Mouse (Mus musculus) adrenal gland, postnatal 10 days (tissue): ENCODE measurements around the gene Zhx3. TPM values are rescaled to one million over a fixed set of nuclear protein-coding genes. Genes with fewer than 3 reads are reported as not detected.

ENCODE experiments used
- DNase-seq: peaks from one replicate; pipeline ENCODE4 v3.0.0; 2021; ENCODE audit warnings: mixed read lengths
- total RNA-seq, 2 experiments: library from RNA; stranded (reverse); gene quantifications; 2 replicates each; pipeline ENCODE4 v1.2.3; 2021

Gene Zhx3
- total RNA-seq, 2 experiments from 2014 or later = 62.9 to 85.1 TPM

DNA sequence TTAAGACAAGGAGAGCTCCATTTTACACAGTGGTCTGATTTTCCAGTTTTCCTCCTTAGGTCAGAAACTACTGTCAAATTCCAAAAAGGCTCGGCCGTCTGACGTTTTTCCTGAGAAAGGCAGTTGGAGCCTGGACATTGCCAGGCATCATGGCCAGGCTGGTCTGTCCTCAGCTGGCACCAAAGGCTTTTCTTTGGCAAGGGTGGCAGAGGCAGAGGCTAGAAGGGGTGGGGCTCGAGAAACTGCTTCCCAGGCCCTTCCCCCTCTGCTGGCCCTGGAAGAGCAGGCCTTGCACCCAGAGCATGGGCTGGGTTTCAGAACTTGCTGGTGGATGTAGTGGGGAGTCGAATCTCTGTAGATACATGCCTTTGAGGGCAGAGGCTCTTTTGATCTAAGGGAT is 9.6 kb upstream of the Zhx3 start:
- peak; percentile 66 for DNase-seq

DNA sequence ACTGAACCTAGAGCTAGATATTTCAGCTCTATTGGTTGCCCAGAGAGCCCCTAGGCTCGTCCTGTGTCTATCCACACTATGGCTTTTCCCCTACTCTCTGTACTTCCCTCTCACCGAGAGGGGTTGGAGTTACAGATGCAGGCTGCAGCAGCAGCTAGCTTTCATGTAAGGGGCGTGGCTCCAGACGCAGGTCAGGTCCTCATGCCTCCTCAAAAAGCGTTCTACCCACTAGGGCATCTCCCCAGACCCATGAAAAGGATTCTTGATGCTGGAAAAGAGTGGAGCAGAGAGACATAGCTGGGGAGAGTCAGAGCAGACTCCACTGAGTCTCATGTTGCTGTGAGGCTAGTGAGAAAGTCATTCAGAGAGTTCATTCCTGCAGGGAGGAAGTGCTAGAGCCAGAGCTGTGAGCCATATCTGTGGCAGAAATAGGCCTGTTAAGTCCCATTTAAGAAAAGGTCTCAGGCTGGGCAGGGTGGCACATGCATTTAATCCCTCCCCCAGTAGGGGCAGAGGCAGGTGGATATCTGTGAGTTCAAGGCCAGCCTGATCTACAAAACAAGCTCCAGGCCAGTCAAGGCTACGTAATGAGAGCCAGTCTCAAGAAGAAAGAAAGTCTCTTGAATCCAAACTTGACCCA is 8.8 kb upstream of the Zhx3 start:
- DNase-seq = peak; percentile 38

DNA sequence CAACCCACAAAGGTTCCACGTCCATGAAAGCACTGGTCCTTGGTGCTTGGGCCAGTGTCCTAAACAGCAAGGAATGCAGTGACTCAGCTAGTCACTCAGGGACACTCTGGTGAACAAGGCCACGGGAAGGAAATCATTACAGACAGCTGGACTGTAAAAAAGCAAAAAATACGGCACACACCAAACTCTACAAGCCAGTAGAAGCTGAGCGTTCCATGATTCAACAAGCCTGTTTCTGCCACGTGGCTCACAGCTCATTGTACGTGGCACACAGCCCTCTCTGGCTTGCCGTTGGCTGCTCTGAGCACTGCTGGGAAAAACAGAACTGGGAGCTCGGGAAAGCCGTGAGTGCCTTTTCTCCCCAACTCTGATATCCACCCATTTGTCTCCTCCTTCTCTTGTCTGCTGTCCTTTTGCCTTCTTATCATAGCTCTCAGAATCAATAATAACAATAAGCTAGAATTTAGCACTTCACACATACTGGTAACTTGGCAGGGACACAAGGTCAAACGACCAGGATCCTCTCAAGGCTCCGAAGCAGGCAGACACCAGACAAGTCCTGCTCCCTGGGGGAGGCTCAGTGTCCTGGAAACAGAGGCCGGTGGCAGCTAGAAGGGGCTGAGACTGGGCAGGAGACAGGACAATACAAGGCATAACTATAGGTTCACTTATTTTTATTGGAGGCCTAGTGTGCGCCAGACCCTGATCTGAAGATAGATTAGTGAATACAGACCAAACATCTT is 7.8 kb upstream of the Zhx3 start, which contains the start of gene Lpin3:
Lpin3 (plus strand) TSS at position 218 of the 743 bp plus-strand sequence.
- DNase-seq = peak; percentile 76

DNA sequence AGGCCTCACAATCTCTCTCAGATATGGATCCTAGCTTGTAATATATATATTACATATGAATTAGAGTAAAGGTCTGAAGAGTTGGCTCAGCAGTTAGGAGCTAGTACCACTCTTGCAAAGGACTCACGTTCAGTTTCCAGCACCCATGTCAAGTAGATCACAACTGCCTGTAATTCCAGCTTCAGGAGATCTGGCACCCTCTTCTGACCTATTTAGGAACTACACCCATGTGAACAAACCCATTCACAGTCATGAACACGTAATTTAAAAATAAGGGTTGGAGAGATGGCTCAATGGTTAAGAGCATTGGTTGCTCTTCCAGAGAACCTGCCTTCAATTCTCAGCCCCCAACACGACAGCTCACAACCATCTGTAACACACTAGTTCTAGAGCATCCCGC is 3.3 kb upstream of the Zhx3 start:
- no peak for DNase-seq

DNA sequence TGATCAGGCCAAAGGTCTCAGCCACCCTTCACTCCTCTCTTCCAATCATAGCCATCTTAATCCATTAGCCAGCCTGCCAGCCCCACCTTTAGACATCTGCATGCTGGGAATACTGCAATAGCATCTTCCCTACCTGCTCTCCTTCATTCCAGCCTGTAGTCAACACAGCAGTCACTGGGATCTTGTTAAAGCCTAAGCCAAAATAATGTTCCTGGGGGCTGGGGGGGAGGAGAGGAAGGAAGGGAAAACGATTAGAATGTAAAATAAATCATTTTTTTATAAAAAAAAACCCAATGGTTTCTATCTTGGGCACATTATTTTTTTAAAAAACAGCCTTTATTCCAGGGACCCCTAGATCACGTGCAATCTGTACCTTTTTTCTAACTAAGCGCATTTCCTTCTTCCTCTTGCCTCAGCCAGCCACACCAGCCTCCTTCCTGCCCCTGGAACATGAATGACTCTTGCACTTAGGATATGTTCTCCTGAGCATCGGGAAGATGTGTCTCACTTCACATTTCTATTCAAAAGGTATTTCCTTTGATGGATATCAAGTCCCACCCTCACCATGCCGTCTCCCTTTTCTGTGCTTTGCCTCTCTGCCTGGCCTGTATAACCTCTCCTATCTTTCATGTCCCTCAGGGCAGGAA is 1.6 kb upstream of the Zhx3 start:
- no peak for DNase-seq

DNA sequence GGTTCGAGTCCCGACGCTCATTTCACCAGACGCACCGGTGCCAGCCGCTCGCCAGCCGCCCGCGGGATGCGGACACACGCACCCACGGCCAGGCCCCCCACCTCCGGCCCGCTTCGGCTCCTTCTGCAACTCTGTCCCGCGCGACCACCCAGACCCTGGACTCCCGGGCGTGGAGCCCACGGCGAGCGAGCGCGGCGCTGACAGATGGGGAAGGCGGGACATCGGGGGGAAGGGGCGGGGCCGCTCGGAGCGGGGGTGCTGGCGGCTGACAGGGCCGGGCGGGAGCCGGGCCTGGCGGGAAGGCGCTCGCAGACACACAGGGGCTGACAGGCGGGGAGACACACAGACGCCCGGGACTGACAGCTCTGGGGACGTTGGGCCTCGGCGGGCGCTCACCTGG is 403 bp downstream of the Zhx3 start:
- peak; percentile 90 for DNase-seq

DNA sequence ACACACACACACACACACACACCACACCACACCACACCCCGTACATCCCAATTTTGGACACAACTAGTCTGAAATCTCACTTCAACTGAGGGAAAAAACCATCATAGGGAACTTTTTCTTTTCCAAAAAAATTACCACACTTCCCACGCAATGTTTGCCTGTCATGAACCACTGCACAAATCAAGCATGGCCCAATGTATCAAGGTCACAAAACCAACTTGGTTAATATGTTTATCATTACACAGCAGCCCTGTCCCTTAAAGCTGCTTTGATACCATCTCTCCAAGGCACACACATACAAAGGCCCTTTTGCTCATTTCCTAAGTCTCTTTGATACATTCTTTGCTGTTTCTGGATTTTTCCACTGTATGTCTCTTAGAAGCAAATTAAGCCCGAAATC is 1.5 kb downstream of the Zhx3 start:
- DNase-seq = no peak

DNA sequence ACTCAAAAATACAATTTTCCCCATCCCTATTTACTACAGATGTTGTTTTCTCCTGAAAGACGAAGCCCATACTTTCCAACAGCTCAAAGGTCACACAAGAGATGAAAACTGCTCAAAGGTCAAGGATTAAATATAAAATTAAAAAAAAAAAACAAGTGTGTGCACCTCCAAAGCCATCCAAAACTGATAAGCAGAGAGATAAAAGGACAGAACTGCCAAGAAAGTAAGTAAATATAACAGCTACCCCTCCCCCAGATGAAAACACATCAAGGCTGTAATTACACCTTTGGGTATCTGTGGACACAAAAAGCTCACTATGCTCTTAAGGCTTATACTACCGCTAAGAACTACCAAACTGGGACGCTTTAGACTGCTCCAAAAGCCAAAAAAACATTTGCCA is 3.4 kb downstream of the Zhx3 start:
- no peak for DNase-seq

DNA sequence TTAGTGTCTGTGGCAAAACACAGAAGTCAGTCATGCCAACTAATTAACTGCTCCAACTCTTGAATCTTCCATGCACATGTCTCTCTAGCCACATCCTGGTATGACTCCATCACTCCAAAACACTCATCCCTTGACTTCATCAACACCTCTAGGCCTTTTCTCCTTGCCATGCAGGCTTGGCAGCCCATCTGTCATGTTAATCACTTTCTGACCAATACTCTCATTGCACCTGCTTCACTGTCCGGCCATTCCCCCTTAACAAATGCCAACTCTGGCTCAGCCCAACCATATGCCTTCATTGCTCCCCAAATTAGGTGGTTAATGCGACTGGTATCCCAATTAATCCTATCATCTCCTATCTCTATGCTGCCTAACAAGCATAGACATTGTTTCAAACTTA is 7.5 kb downstream of the Zhx3 start:
- no peak for DNase-seq

DNA sequence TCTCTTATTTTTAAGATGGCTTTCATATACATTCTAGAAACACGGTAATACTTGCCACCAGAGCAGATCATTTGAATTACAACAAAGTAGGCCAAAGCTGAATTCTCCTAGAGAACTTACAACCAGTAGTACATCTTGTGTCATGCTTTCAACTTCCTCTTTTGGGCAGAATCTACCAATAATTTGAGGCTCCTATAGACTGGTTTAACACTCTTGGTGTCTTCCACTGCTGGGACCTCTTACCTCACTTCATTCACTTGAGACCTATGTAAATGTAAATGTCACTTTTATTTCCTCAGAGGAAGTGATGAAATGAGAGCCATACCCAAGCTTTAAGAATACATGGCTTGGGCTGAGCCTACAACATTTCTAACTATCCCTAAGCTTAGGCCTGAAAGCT is 8.7 kb downstream of the Zhx3 start:
- DNase-seq = no peak

DNA sequence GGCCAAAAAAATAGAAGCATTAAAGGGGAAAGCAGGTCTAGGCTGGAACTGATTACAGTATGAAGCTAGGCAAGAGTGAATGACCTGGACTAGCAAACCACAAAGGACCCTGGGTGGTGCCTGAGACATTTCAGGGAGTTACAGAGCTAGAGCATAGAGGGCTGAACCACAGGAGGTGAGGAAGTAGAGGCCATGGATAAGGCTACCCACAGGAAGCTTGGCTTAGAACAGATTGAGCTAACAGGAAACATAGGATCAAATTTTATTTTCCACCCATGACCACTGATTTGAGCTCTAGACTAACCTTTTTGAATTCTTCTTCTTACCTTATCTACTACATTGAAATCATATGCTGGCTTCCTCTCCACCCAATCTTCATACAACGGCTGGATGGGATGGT is 12.4 kb downstream of the Zhx3 start:
- no peak for DNase-seq

DNA sequence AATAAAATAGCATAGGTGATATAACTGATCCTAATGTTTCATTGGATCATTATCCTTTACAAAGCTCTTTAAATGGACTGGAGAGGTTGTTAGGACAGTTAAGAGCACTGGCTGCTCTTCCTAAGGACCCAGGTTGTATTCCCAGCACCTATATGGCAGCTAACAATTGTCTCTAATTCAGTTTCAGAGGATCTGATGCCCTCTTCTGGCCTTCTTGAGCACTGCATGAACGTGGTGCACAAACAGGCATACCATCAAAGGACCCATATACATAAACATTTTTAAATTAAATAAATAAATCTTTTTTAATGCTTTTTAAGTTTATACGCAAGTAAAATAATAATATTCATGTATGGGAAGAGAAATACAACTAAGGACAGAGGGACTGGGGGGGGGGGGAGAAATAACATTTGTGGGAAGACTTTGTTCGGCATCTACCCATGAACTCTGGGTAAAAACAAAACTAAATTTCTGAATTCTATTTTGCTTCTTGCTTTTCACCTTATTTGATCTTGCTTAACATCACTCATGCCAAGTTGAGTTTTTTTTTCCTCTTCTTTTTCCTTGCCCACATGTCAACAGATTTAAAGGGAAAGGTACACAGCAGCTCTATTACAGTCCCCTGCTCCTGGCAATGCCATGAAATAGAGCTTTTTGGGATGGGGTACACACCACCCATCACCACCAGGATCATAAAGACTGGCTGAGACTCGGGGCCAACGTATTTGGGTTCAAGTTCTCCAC is 16.3 kb downstream of the Zhx3 start:
- DNase-seq = no peak

DNA sequence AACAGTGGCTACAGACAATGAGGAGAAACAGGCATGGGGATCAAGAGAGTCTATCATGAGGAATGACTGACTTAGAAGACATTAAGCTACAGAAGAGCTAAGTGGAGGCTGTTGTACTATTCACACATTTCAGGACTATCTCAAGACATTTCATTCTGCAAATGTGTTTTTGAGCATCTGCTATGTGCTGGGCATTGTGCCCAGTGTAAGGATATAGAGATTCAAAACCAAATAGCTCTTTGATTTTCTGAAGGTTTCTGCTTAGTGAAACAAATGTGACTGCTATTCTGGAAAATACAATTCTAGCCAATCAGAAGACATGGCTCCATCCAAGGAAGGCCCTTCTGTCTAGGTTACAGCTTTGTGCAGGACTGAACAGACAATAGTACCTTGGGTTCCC is 18.1 kb downstream of the Zhx3 start:
- no peak for DNase-seq

DNA sequence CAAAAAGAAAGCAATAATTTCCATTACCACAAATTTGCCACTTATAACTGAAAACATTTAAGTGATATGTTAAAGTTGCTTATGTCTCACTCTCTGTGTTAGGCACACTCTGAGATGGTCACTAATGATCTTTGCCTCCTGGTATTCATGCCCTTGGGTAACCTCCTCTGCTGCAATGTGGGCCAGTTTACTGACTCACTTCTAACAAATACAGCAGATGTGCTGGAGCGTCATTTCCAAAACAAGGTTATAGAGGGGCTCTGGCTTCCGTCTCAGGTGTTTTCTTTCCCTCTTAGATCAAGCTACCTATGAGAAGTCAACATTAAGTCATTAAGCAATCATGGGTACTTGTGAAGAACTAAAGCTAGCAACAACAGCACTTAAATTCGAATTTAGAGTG is 22.4 kb downstream of the Zhx3 start:
- DNase-seq = no peak

DNA sequence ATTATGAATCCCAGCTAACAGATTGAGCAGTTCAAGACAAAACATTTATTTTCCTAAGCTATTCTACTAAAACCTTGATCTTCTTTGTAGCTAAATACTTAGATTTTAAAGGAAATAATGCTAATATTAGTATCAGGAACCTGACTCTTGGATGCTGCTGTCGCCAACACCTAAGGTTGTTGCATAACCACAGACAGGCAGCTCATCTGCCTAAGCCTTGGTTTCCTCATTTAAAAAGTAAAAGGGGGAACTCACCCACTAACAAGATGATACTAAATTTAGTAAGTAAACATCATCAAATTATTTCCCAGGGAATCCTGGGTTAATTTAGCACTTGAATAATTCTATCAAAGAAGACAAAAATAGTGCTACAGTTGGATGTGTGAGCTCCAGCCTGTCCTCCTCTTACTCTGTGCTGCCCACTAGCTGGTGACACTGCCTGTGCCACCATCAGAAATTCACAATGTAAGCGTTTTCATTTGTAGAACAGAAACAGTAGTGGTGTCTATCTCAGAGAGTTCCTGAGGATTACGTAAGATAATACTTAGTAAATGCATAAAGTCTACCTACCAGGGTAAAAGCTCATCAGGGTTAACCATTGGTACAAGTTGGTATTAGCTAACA is 23.1 kb downstream of the Zhx3 start:
- no peak for DNase-seq

DNA sequence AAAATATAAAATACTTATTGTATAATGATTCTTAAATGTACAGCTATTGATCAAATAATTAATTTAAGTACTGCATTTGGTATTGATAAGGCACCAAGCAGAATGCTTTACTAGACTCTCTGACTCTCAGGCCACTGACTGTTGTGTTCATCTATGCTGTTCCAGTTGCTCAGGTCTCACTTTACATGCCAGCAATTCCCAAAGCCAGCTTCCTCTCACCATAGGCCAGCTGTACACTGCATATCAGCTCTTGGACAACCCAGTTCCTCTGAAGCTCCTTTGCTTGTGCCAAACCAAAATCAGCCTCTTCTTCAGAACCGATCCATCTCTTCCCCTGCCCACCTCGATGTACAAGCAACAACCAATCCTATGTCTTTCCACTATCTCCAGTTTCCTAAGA is 24.6 kb downstream of the Zhx3 start:
- no peak for DNase-seq

DNA sequence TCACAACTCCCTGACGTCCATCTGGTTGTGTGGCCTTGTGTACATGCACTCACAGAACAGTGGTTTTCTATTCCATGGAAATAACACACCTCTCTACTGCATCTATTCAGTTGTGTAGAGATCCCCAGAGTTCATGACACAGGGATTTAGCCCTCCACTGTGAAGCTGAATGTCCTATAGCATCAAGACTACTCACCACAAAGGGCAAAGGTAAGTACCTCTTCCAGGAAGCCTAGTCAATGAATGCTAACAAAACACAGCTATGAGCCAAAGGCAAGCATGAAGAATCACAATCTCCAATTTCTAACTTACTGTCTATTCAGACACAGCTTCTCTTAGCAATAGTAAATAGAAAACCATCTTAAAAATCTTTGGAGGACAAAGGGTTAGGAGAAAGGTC is 25.1 kb downstream of the Zhx3 start:
- no peak for DNase-seq

DNA sequence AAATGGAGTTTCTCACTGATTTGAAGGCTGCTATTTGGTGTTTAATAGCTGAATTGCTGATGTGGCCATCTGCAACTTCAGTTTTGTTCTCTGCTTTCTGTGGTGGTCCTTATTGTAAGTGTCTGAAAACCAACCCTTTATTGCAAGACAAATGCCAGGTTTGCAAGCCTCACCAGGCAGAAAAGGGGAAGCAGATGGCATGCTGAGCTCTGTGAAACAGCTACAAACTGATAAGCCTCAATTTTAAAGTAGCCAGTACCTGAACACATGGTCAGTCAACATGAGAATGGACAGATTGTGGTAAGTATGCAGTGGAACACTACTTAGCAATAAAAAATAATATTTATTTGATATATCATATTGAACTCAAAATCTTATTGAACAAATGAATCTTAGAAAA is 32.0 kb downstream of the Zhx3 start:
- DNase-seq = no peak

DNA sequence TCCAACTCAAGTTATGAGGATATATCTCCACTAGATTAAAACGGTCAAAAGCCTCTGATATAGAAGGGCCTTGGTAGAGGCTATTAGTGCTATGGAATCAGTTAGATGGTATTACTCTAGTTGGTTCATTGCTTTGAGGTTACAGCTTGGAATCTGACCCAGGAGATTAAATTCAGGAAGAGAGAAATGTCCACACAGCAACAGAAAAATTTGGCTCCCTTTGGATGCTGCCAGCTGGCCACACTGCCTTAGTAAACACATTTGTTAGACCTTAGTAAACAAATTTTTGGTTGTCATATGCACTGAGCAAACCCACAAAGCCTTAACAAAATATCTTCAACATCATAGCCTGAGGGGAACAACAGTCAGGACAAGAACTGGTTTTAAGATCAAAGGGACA is 62.0 kb downstream of the Zhx3 start:
- DNase-seq = no peak

DNA sequence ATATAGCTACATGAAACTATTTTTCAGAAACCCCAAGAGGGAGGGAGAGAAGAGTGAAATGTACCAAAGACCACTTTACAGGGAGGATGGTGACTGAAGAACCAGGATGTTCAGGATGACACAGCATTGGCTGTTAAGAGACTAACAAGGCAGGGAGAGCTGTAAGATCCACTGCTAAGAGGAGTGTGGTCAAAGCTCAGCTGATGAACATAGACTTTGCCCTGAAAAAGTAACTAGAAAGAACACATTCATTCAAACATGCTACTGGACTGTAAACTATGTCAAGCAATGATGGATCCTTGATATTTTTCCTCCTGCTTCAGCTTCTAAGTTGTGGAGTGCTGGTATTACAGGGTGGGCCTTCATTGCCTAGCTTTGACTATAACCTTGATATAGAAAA is 62.4 kb downstream of the Zhx3 start:
- DNase-seq = no peak

DNA sequence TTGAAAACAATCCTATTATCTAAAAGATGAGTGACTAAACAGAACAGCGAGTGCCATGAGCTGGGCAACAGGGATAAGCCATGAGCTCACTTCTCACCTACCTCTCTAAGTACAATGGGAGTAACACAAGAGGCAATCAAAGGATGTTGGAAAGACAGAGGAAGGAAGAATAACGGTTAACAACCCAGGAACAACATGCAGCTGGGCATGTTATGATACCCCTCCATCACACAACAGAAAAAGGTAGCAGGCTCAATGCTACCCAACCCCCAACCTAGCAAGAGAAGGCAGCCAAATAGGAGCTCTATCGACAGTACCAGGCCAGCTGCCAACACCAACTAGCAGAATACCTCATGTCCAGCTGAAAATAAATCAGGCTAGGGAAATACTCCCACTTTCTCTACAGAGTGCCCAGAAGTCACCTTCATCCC is 66.7 kb downstream of the Zhx3 start:
- DNase-seq = peak; percentile 65

DNA sequence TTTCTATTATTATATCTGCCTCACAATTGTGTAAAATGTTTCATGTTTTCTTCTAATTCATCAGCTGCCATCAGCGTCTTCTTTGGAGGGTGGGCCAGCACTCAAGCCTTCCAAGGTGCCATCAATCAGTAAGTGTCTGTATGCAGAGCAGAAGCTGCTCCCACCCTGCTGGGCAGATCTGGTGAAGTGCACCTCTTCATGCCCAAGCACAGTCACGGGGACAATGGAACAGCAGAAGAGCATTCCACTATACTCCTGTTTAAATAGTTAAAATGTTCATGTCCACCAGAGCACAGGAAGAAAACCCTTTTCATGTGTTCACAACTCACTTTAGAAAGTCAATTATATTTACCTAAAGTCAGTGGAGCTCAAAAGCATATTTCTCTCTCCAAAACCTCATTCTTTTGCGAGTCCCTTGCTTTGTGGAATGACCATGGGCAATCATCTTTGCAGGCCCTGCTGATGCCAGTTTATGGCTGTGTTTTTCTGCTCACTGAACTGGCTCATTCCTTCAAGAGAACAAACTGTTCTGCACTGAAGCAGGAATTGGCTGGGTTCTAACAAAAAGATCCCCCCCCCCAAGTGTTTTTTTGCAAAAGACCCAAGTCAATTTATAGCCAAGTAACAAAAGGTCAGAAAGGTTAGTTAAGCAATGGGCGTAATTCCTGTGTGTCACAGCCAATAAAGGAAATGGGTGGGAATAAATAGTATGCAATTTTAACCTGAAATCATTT is 67.8 kb downstream of the Zhx3 start:
- peak; percentile 35 for DNase-seq
